Mouse (Mus musculus) heart, embryonic 12.5 days (tissue): ENCODE measurements around the gene Unc5cl. TPM values are rescaled to one million over a fixed set of nuclear protein-coding genes. Genes with fewer than 3 reads are reported as not detected.
A peak's percentile ranks its signal among the peaks of the same experiment; 100 is the strongest.
"Not testable (repeated sequence)": the region's sequence is repeated elsewhere in the genome, so short reads cannot be mapped to it uniquely, and the experiment has no call there.

Source experiments
- ATAC-seq: fragments of 200-750 bp; cut with Nextera tagmentation; 2 replicates; pipeline ENCODE4 v1.8.0; 2017; ENCODE audit warnings: moderate TSS enrichment, moderate library complexity; ENCODE audit not compliant: insufficient number of reproducible peaks, low FRiP score
- H3K27ac ChIP-seq: fragments of 300-500 bp; sonication (generic); 2 replicates; pipeline ENCODE4 v1.5.1; 2016; ENCODE audit warnings: mild to moderate bottlenecking, moderate library complexity; ENCODE audit not compliant: poor library complexity, severe bottlenecking
- H3K27me3 ChIP-seq: fragments of 300-500 bp; sonication (generic); replicated peaks from 2 replicates; pipeline ENCODE4 v1.6.1; 2016; ENCODE audit warnings: mild to moderate bottlenecking, moderate library complexity
- H3K36me3 ChIP-seq: fragments of 300-500 bp; sonication (generic); 2 replicates; pipeline ENCODE4 v1.6.1; 2016; ENCODE audit warnings: mild to moderate bottlenecking, moderate library complexity
- H3K4me1 ChIP-seq: fragments of 300-500 bp; sonication (generic); replicated peaks from 2 replicates; pipeline ENCODE4 v1.6.1; 2016; ENCODE audit warnings: mild to moderate bottlenecking
- H3K4me2 ChIP-seq: fragments of 300-500 bp; sonication (generic); 2 replicates; pipeline ENCODE4 v1.6.1; 2016; ENCODE audit warnings: mild to moderate bottlenecking, moderate library complexity
- H3K4me3 ChIP-seq: fragments of 300-500 bp; sonication (generic); 2 replicates; pipeline ENCODE4 v1.5.1; 2016; ENCODE audit warnings: mild to moderate bottlenecking
- H3K9ac ChIP-seq: fragments of 300-500 bp; sonication (generic); 2 replicates; pipeline ENCODE4 v1.6.1; 2016; ENCODE audit warnings: mild to moderate bottlenecking, moderate library complexity
- H3K9me3 ChIP-seq: fragments of 300-500 bp; sonication (generic); replicated peaks from 2 replicates; pipeline ENCODE4 v1.6.1; 2016; ENCODE audit warnings: mild to moderate bottlenecking, moderate library complexity
- WGBS: fragments of 180-500 bp; shearing (Covaris S2); methylation state at CpG from one replicate; pipeline ENCODE4 v1.1.7; 2016; 5-methylcytosine and 5-hydroxymethylcytosine counted together
- polyA plus RNA-seq: library from polyadenylated mRNA; unstranded; fragments of >200 nt; fragmentation: Nextera tagmentation; extraction: Ambion mirVana; gene quantifications from 2 replicates; pipeline ENCODE4 v1.2.1, GENCODE M21; 2016

The Unc5cl gene
- polyA plus RNA-seq, 1 experiment from 2014 or later, result 0.09 TPM

- H3K9ac ChIP-seq, result no peak overlapping the region
- H3K4me1 ChIP-seq, result 0 out of 2 replicates have a peak, but pooled peaks cover 11% of the 10 kb centered on the region
- H3K27ac ChIP-seq, result no peak overlapping the region
- no peaks in the 10 kb centered on the region for H3K27me3 ChIP-seq
- no peak overlapping the region for H3K4me2 ChIP-seq
- WGBS, result 62% methylated on average over 9 of the region's 9 CpGs
- no peaks in the 10 kb centered on the region for H3K36me3 ChIP-seq
- no peaks in the 10 kb centered on the region for H3K9me3 ChIP-seq
- H3K4me3 ChIP-seq, result no peak overlapping the region
- no peak for ATAC-seq
Observed at GRCm38 (mm10) chr17:48451753-48452444, 2.8 kb upstream of the Unc5cl start.

- WGBS, result 68% methylated on average over 7 of the region's 7 CpGs
- 0 out of 2 replicates have a peak, but pooled peaks cover 17% of the 10 kb centered on the region for H3K4me1 ChIP-seq
- no peak for ATAC-seq
Observed at GRCm38 (mm10) chr17:48453489-48453888, 1.2 kb upstream of the Unc5cl start.

GRCm38 (mm10) chr17:48454190-48454589, 511 bp upstream of the Unc5cl start:
- Histone ChIP-seq H3K36me3 (no peaks in the 10 kb centered on the region), H3K4me1 (0 out of 2 replicates have a peak, but pooled peaks cover 17% of the 10 kb centered on the region), H3K27ac (no peak overlapping the region), H3K4me2 (peak overlapping the region; percentile 40), H3K9ac (no peak overlapping the region), H3K9me3 (no peaks in the 10 kb centered on the region), H3K27me3 (no peaks in the 10 kb centered on the region), H3K4me3 (no peak overlapping the region)
- WGBS, result 42% methylated on average over 7 of the region's 7 CpGs
- ATAC-seq, result no peak

More at GRCm38 (mm10) chr17:48453489-48453888, 1.2 kb upstream of the Unc5cl start:
- Histone ChIP-seq H3K4me3 (no peak overlapping the region), H3K27ac (no peak overlapping the region), H3K27me3 (no peaks in the 10 kb centered on the region), H3K9me3 (no peaks in the 10 kb centered on the region), H3K9ac (no peak overlapping the region), H3K4me2 (no peak overlapping the region), H3K36me3 (no peaks in the 10 kb centered on the region)

GRCm38 (mm10) chr17:48455955-48456354, 1.3 kb downstream of the Unc5cl start:
- Histone ChIP-seq H3K9me3 (no peaks in the 10 kb centered on the region), H3K4me3 (no peak overlapping the region), H3K27ac (no peak overlapping the region), H3K4me1 (0 out of 2 replicates have a peak, but pooled peaks cover 17% of the 10 kb centered on the region), H3K4me2 (no peak overlapping the region), H3K27me3 (peaks cover 4% of the 10 kb centered on the region; the same call in 1 of the 2 replicates), H3K36me3 (no peaks in the 10 kb centered on the region), H3K9ac (no peak overlapping the region)
- ATAC-seq, result no peak
- WGBS, result 82% methylated on average over 2 of the region's 2 CpGs

- Histone ChIP-seq H3K27ac (no peak overlapping the region), H3K4me2 (no peak overlapping the region), H3K4me3 (no peak overlapping the region), H3K27me3 (peaks cover 9% of the 10 kb centered on the region; the same call in 1 of the 2 replicates), H3K4me1 (0 out of 2 replicates have a peak, but pooled peaks cover 8% of the 10 kb centered on the region), H3K36me3 (no peaks in the 10 kb centered on the region), H3K9ac (no peak overlapping the region), H3K9me3 (no peaks in the 10 kb centered on the region)
- WGBS, result 72% methylated on average over 13 of the region's 13 CpGs
- ATAC-seq, result no peak
Observed at GRCm38 (mm10) chr17:48457971-48458653, 3.4 kb downstream of the Unc5cl start.

GRCm38 (mm10) chr17:48462096-48462495, 7.4 kb downstream of the Unc5cl start:
- Histone ChIP-seq H3K4me1 (peaks cover 8% of the 10 kb centered on the region; the same call in 1 of the 2 replicates), H3K4me3 (no peak overlapping the region), H3K36me3 (no peaks in the 10 kb centered on the region), H3K9me3 (no peaks in the 10 kb centered on the region), H3K27ac (no peak overlapping the region), H3K9ac (no peak overlapping the region), H3K27me3 (peaks cover 38% of the 10 kb centered on the region), H3K4me2 (no peak overlapping the region)
- no peak for ATAC-seq
- 93% methylated on average over 13 of the region's 13 CpGs for WGBS

GRCm38 (mm10) chr17:48463391-48463790, 8.7 kb downstream of the Unc5cl start:
- 84% methylated on average over 4 of the region's 4 CpGs for WGBS
- Histone ChIP-seq H3K9me3 (no peaks in the 10 kb centered on the region), H3K27me3 (peaks cover 41% of the 10 kb centered on the region), H3K9ac (no peak overlapping the region), H3K4me1 (peaks cover 6% of the 10 kb centered on the region), H3K36me3 (no peaks in the 10 kb centered on the region), H3K4me2 (no peak overlapping the region), H3K27ac (no peak overlapping the region), H3K4me3 (no peak overlapping the region)
- ATAC-seq, result no peak

- Histone ChIP-seq H3K36me3 (no peaks in the 10 kb centered on the region), H3K4me2 (peak overlapping the region; percentile 68), H3K9ac (peak overlapping the region; percentile 47), H3K27me3 (peaks cover 37% of the 10 kb centered on the region), H3K4me1 (peaks cover 6% of the 10 kb centered on the region), H3K27ac (no peak overlapping the region), H3K4me3 (peak overlapping the region; percentile 31), H3K9me3 (no peaks in the 10 kb centered on the region)
- WGBS, result 23% methylated on average over 22 of the region's 22 CpGs
- peak; percentile 49; the same call in 1 of the 2 replicates for ATAC-seq
Observed at GRCm38 (mm10) chr17:48466769-48467394, 12.2 kb downstream of the Unc5cl start.

- Histone ChIP-seq H3K9ac (peak overlapping the region; percentile 47), H3K4me2 (peak overlapping the region; percentile 68), H3K4me1 (peaks cover 6% of the 10 kb centered on the region), H3K27ac (no peak overlapping the region), H3K9me3 (no peaks in the 10 kb centered on the region), H3K4me3 (peak overlapping the region; percentile 31), H3K27me3 (peaks cover 31% of the 10 kb centered on the region), H3K36me3 (no peaks in the 10 kb centered on the region)
- 6% methylated on average over 22 of the region's 22 CpGs for WGBS
- peak; percentile 52 for ATAC-seq
Observed at GRCm38 (mm10) chr17:48467395-48468231, 12.9 kb downstream of the Unc5cl start.

GRCm38 (mm10) chr17:48474282-48474681, 19.6 kb downstream of the Unc5cl start:
- 78% methylated on average over 6 of the region's 6 CpGs for WGBS
- H3K9ac ChIP-seq, H3K4me2 ChIP-seq, H3K27me3 ChIP-seq, H3K9me3 ChIP-seq, H3K27ac ChIP-seq, H3K36me3 ChIP-seq, ATAC-seq, H3K4me3 ChIP-seq, H3K4me1 ChIP-seq: not testable (repeated sequence)
